Mouse (Mus musculus): Measurements from ENCODE around the gene C530025M09Rik.

GRCm38 (mm10) chr2:149861002-149861401, 30.0 kb upstream of the C530025M09Rik start:
- TF ChIP-seq CTCF (IDR thresholded peaks at IDR 0.05; ENCODE audit: borderline replicate concordance, control insufficient read depth, extremely low read depth, insufficient read depth, low read length, poor library complexity) (no peak), POLR2A (IDR thresholded peaks at IDR 0.05; ENCODE audit: control insufficient read depth, extremely low read depth, insufficient read depth, low read length, poor library complexity) (no peak)
